Mouse (Mus musculus) ovary, adult 10 weeks (tissue): ENCODE results near the gene Gata5. TPM values are rescaled to one million over a fixed set of nuclear protein-coding genes. Genes with fewer than 3 reads are reported as not detected.

Source experiments
- polyA plus RNA-seq: library from polyadenylated mRNA; stranded (reverse); fragments of 350-450 nt; fragmentation: Illumina TruSeq; extraction: RNeasy Lipid Tissue Mini Kit (QIAGEN cat#74804); gene quantifications from one replicate; pipeline ENCODE4 v1.2.3, GENCODE M21; 2014

Gata5 gene
- polyA plus RNA-seq = 0.17 TPM

GRCm38 (mm10) chr2:180334551-180334986, at the start of gene Gata5:
Gata5 (minus strand) TSS chr2:180334699.

GRCm38 (mm10) chr2:180289440-180290108, 44.9 kb downstream of the Gata5 start, which contains the start of gene Rbbp8nl:
Rbbp8nl (minus strand) TSS chr2:180289879.

Other genes with a start within 250 kb of the Gata5 start
- gene Hrh3, start 230.2 kb downstream of the Gata5 start, polyA plus RNA-seq = not detected
- gene Osbpl2, start 215.4 kb downstream of the Gata5 start, polyA plus RNA-seq = 56.6 TPM
- gene Adrm1, start 163.2 kb downstream of the Gata5 start, polyA plus RNA-seq = 11.2 TPM
- gene Lama5, start 108.8 kb downstream of the Gata5 start, polyA plus RNA-seq = 3.3 TPM
- 246 TPM for gene Rps21, start 77.3 kb downstream of the Gata5 start, polyA plus RNA-seq
- 12.3 TPM for gene Cables2, start 61.2 kb downstream of the Gata5 start, polyA plus RNA-seq
- not detected for gene Rbbp8nl, start 44.8 kb downstream of the Gata5 start, polyA plus RNA-seq
- not detected for gene Slco4a1, start 121.5 kb upstream of the Gata5 start, polyA plus RNA-seq
- gene Ntsr1, start 165.3 kb upstream of the Gata5 start, polyA plus RNA-seq = not detected
- gene Mrgbp, start 246.6 kb upstream of the Gata5 start, polyA plus RNA-seq = 20.0 TPM